Mouse (Mus musculus) forebrain, embryonic 14.5 days (tissue): ENCODE data around the gene Ero1lb. TPM values are rescaled to one million over a fixed set of nuclear protein-coding genes. Genes with fewer than 3 reads are reported as not detected.
A peak's percentile ranks its signal among the peaks of the same experiment; 100 is the strongest.
"Not testable (repeated sequence)": the region's sequence is repeated elsewhere in the genome, so short reads cannot be mapped to it uniquely, and the experiment has no call there.

Experiments used
- ATAC-seq: fragments of 200-750 bp; cut with Nextera tagmentation; 2 replicates; pipeline ENCODE4 v1.8.0; 2017; ENCODE audit warnings: mild to moderate bottlenecking, moderate library complexity
- DNase-seq: peaks from one replicate; pipeline ENCODE4 v3.0.0-alpha.2; 2015; ENCODE audit warnings: low spot score
- H3K27ac ChIP-seq: fragments of 300-500 bp; sonication (generic); 2 replicates; pipeline ENCODE4 v1.5.1; 2014; ENCODE audit warnings: low read depth, mild to moderate bottlenecking, control low read depth, low read length, moderate library complexity
- H3K27me3 ChIP-seq: fragments of 300-500 bp; sonication (generic); replicated peaks from 2 replicates; pipeline ENCODE4 v1.6.1; 2014; ENCODE audit warnings: low read length, control low read depth, mixed read lengths; ENCODE audit not compliant: control insufficient read depth, insufficient read depth
- H3K36me3 ChIP-seq: fragments of 300-500 bp; sonication (generic); 2 replicates; pipeline ENCODE4 v1.6.1; 2014; ENCODE audit warnings: low read length, control low read depth; ENCODE audit not compliant: control insufficient read depth, insufficient read depth
- H3K4me1 ChIP-seq: fragments of 300-500 bp; sonication (generic); 2 replicates; pipeline ENCODE4 v1.6.1; 2014; ENCODE audit warnings: antibody characterized with exemption, low read length, control low read depth; ENCODE audit not compliant: control insufficient read depth, insufficient read depth
- H3K4me2 ChIP-seq: fragments of 300-500 bp; sonication (generic); 2 replicates; pipeline ENCODE4 v1.6.1; 2014; ENCODE audit warnings: mild to moderate bottlenecking, control low read depth, low read length
- H3K4me3 ChIP-seq: fragments of 300-500 bp; sonication (generic); 2 replicates; pipeline ENCODE4 v1.5.1; 2014; ENCODE audit warnings: low read depth, low read length, control low read depth
- H3K9ac ChIP-seq: fragments of 300-500 bp; sonication (generic); 2 replicates; pipeline ENCODE4 v1.6.1; 2014; ENCODE audit warnings: mild to moderate bottlenecking, low read length, control low read depth, moderate library complexity
- H3K9me3 ChIP-seq: fragments of 300-500 bp; sonication (generic); replicated peaks from 2 replicates; pipeline ENCODE4 v1.6.1; 2016; ENCODE audit warnings: low read length, control low read depth, mixed read lengths; ENCODE audit not compliant: control insufficient read depth
- WGBS: fragments of 180-500 bp; shearing (Covaris S2); extraction: QIAGEN DNeasy Blood & Tissue Kit; methylation state at CpG from one replicate; pipeline ENCODE4 v1.1.7; 2014; 5-methylcytosine and 5-hydroxymethylcytosine counted together
- polyA plus RNA-seq: library from polyadenylated mRNA; unstranded; fragments of >200 nt; fragmentation: Nextera tagmentation; extraction: Ambion mirVana; gene quantifications from 2 replicates; pipeline ENCODE4 v1.2.1, GENCODE M21; 2014

Ero1lb gene
- polyA plus RNA-seq, 1 experiment from 2014 or later, result 10.4 TPM

- 83% methylated on average over 1 of the region's 6 CpGs for WGBS
- H3K9ac ChIP-seq, H3K4me2 ChIP-seq, H3K27me3 ChIP-seq, H3K36me3 ChIP-seq, H3K27ac ChIP-seq, H3K4me3 ChIP-seq, H3K9me3 ChIP-seq, ATAC-seq, DNase-seq, H3K4me1 ChIP-seq: not testable (repeated sequence)
Observed at GRCm38 (mm10) chr13:12634941-12635588, 69.4 kb downstream of the Ero1lb start.

- H3K27me3 ChIP-seq, result not testable (repeated sequence)
Observed at GRCm38 (mm10) chr13:12642795-12643194, 77.1 kb downstream of the Ero1lb start.

GRCm38 (mm10) chr13:12646676-12647075, 81.0 kb downstream of the Ero1lb start:
- ATAC-seq, H3K4me1 ChIP-seq, H3K9ac ChIP-seq, H3K27ac ChIP-seq, H3K9me3 ChIP-seq, H3K27me3 ChIP-seq, DNase-seq, H3K4me3 ChIP-seq, H3K36me3 ChIP-seq, H3K4me2 ChIP-seq: not testable (repeated sequence)
- 76% methylated on average over 4 of the region's 5 CpGs for WGBS

More at GRCm38 (mm10) chr13:12642795-12643194, 77.1 kb downstream of the Ero1lb start:
- not testable (repeated sequence) for H3K9me3 ChIP-seq, H3K4me3 ChIP-seq, DNase-seq, H3K4me2 ChIP-seq, H3K4me1 ChIP-seq, H3K27ac ChIP-seq, H3K36me3 ChIP-seq, ATAC-seq, H3K9ac ChIP-seq
- WGBS, result 89% methylated on average over 3 of the region's 4 CpGs

- H3K9ac ChIP-seq, result peak overlapping the region; percentile 56
- peak; percentile 92 for ATAC-seq
- H3K27me3 ChIP-seq, H3K9me3 ChIP-seq, H3K36me3 ChIP-seq, H3K4me1 ChIP-seq: not testable (repeated sequence)
- DNase-seq, result peak; percentile 64
- peak overlapping the region; percentile 71; the same call in 1 of the 2 replicates for H3K27ac ChIP-seq
- H3K4me2 ChIP-seq, result peak overlapping the region; percentile 43
- under 1% methylated on average over 17 of the region's 79 CpGs for WGBS
- H3K4me3 ChIP-seq, result peak overlapping the region; percentile 34
Observed at GRCm38 (mm10) chr13:12650020-12650876, 84.6 kb downstream of the Ero1lb start.

- ATAC-seq, result peak; percentile 78
- H3K9me3 ChIP-seq, H3K36me3 ChIP-seq, H3K27ac ChIP-seq, H3K9ac ChIP-seq, H3K4me1 ChIP-seq, H3K27me3 ChIP-seq: not testable (repeated sequence)
- H3K4me2 ChIP-seq, result peak overlapping the region; percentile 43
- DNase-seq, result peak; percentile 79
- H3K4me3 ChIP-seq, result peak overlapping the region; percentile 34
- WGBS, result under 1% methylated on average over 10 of the region's 13 CpGs
Observed at GRCm38 (mm10) chr13:12650877-12651176, 85.2 kb downstream of the Ero1lb start.

Other genes with a start within 250 kb of the Ero1lb start
- gene Actn2, start 225.1 kb upstream of the Ero1lb start, polyA plus RNA-seq, result 1.7 and 2.2 TPM in 2 replicates
- 18.2 and 20.8 TPM in 2 replicates for gene Heatr1, start 170.8 kb upstream of the Ero1lb start, polyA plus RNA-seq
- gene Lgals8, start 100.9 kb upstream of the Ero1lb start, polyA plus RNA-seq, result 10.7 and 15.6 TPM in 2 replicates
- 1.0 and 1.5 TPM in 2 replicates for gene Edaradd, start 45.4 kb upstream of the Ero1lb start, polyA plus RNA-seq
- not detected in 2 replicates for gene Prl2c3, start 234.2 kb downstream of the Ero1lb start, polyA plus RNA-seq